Mouse (Mus musculus) layer of hippocampus, adult 6 months (tissue): Measurements from ENCODE around the gene Gm10330. TPM values are rescaled to one million over a fixed set of nuclear protein-coding genes. Genes with fewer than 3 reads are reported as not detected.

Experiments
- long read RNA-seq, 2 experiments: library from polyadenylated mRNA; unstranded; transcript quantifications; one replicate each; pipeline ENCODE4 v2.0.0; 2019 to 2020
- polyA plus RNA-seq: library from polyadenylated mRNA; unstranded; fragments of <200 nt; fragmentation: Nextera tagmentation; gene quantifications from 2 replicates; pipeline ENCODE4 v1.2.3, GENCODE M21; 2021

The Gm10330 gene
- polyA plus RNA-seq, result not detected in 2 replicates
- long read RNA-seq, experiment 1, result 0 reads
- long read RNA-seq, experiment 2, result 0 reads

DNA sequence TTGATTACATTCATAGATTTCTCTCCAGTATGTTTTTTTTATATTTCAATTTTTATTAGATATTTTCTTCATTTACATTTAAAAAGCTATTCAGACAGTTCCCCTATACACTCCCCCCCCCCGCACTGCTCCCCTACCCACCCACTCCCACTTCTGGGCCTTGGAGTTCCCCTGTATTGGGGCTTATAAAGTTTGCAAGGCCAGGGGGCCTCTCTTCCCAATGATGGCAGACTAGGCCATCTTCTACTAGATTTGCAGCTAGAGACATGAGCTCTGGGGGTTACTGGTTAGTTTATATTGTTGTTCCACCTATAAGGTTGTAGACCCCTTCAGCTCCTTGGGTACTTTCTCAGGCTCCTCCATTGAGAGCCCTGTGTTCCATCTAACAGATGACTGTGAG lies at the start of gene Gm10330:
Gene Gm10330, minus strand, starts transcription at position 101 of the 400 bp plus-strand sequence.

